Mouse (Mus musculus): ENCODE measurements around the gene Ap1s1. TPM values are rescaled to one million over a fixed set of nuclear protein-coding genes. Genes with fewer than 3 reads are reported as not detected.

Ap1s1 gene
- polyA plus RNA-seq (2012; fragmentation: generic; extraction: Trizol) = 100 to 1,000 TPM; 195 to 337 TPM

GRCm38 (mm10) chr5:137045402-137046323 lies at the start of gene Ap1s1:
Gene Ap1s1 (minus strand): TSS chr5:137046135.

GRCm38 (mm10) chr5:137072079-137072960 lies 26.4 kb upstream of the Ap1s1 start, which contains the start of gene Serpine1:
Gene Serpine1 (minus strand): TSS chr5:137072268.

GRCm38 (mm10) chr5:137026092-137026491 lies 19.8 kb downstream of the Ap1s1 start, which contains the start of gene Vgf:
Gene Vgf (plus strand): TSS chr5:137026392.

GRCm38 (mm10) chr5:136987934-136988271 lies 58.0 kb downstream of the Ap1s1 start, which contains the start of gene Znhit1:
Gene Znhit1 (minus strand): TSS chr5:136988021.

GRCm38 (mm10) chr5:136986695-136987137 lies 59.2 kb downstream of the Ap1s1 start, which contains the start of gene Plod3:
Gene Plod3 (plus strand): TSS chr5:136987019.

Other genes starting within 250 kb of the Ap1s1 start
- under 1 TPM in 1 of 2 experiments, not detected in 1; 0.71 TPM for gene Col26a1, start 162.9 kb downstream of the Ap1s1 start, polyA plus RNA-seq (2012; fragmentation: generic; extraction: Trizol)
- 10 to 100 TPM; 62.7 to 70.5 TPM for gene Ift22, start 138.0 kb downstream of the Ap1s1 start, polyA plus RNA-seq (2012; fragmentation: generic; extraction: Trizol)
- 100 to 1,000 TPM; 331 to 358 TPM for gene Fis1, start 92.9 kb downstream of the Ap1s1 start, polyA plus RNA-seq (2012; fragmentation: generic; extraction: Trizol)
- under 1 TPM; 0.13 to 0.53 TPM for gene Cldn15, start 79.5 kb downstream of the Ap1s1 start, polyA plus RNA-seq (2012; fragmentation: generic; extraction: Trizol)
- gene Plod3, start 59.1 kb downstream of the Ap1s1 start, polyA plus RNA-seq (2012; fragmentation: generic; extraction: Trizol) = 100 to 1,000 TPM in 1 of 2 experiments, 10 to 100 TPM in 1; 67.6 to 114 TPM
- gene Znhit1, start 58.1 kb downstream of the Ap1s1 start, polyA plus RNA-seq (2012; fragmentation: generic; extraction: Trizol) = 100 to 1,000 TPM; 105 to 169 TPM
- gene Vgf, start 19.7 kb downstream of the Ap1s1 start, polyA plus RNA-seq (2012; fragmentation: generic; extraction: Trizol) = under 1 TPM; 0.06 to 0.27 TPM
- gene Serpine1, start 26.1 kb upstream of the Ap1s1 start, polyA plus RNA-seq (2012; fragmentation: generic; extraction: Trizol) = 1 to 10 TPM; 2.4 to 9.3 TPM
- 1 to 10 TPM in 1 of 2 experiments, under 1 TPM in 1; 0.49 to 8.3 TPM for gene Trim56, start 70.1 kb upstream of the Ap1s1 start, polyA plus RNA-seq (2012; fragmentation: generic; extraction: Trizol)
- gene Muc3, start 103.2 kb upstream of the Ap1s1 start, polyA plus RNA-seq (2012; fragmentation: generic; extraction: Trizol) = not detected
- gene Muc3a, start 166.3 kb upstream of the Ap1s1 start, polyA plus RNA-seq (2012; fragmentation: generic; extraction: Trizol) = not detected
- gene Ache, start 241.4 kb upstream of the Ap1s1 start, polyA plus RNA-seq (2012; fragmentation: generic; extraction: Trizol) = under 1 TPM; 0.02 to 0.06 TPM
- 10 to 100 TPM in 1 of 2 experiments, 1 to 10 TPM in 1; 3.2 to 12.3 TPM for gene Ufsp1, start 248.5 kb upstream of the Ap1s1 start, polyA plus RNA-seq (2012; fragmentation: generic; extraction: Trizol)

Data from C3H10T1/2 (cell line).